Mouse (Mus musculus) intestine, embryonic 15.5 days (tissue): Measurements from ENCODE around the gene Nudt14. TPM values are rescaled to one million over a fixed set of nuclear protein-coding genes. Genes with fewer than 3 reads are reported as not detected.

Experiments used
- ATAC-seq: fragments of 200-750 bp; cut with Nextera tagmentation; 2 replicates; pipeline ENCODE4 v1.8.0; 2017; ENCODE audit warnings: moderate TSS enrichment, moderate library complexity
- H3K27ac ChIP-seq: fragments of 300-500 bp; sonication (generic); 2 replicates; pipeline ENCODE4 v1.5.1; 2015; ENCODE audit warnings: mild to moderate bottlenecking, inconsistent platforms
- H3K27me3 ChIP-seq: fragments of 300-500 bp; sonication (generic); replicated peaks from 2 replicates; pipeline ENCODE4 v1.6.1; 2015; ENCODE audit warnings: inconsistent platforms
- H3K36me3 ChIP-seq: fragments of 300-500 bp; sonication (generic); 2 replicates; pipeline ENCODE4 v1.6.1; 2015; ENCODE audit warnings: inconsistent platforms
- H3K4me1 ChIP-seq: fragments of 300-500 bp; sonication (generic); replicated peaks from 2 replicates; pipeline ENCODE4 v1.6.1; 2015; ENCODE audit warnings: inconsistent platforms
- H3K4me2 ChIP-seq: fragments of 300-500 bp; sonication (generic); replicated peaks from 2 replicates; pipeline ENCODE4 v1.6.1; 2015; ENCODE audit warnings: mild to moderate bottlenecking, inconsistent platforms
- H3K4me3 ChIP-seq: fragments of 300-500 bp; sonication (generic); replicated peaks from 2 replicates; pipeline ENCODE4 v1.5.1; 2015; ENCODE audit warnings: inconsistent platforms
- H3K9ac ChIP-seq: fragments of 300-500 bp; sonication (generic); 2 replicates; pipeline ENCODE4 v1.6.1; 2015; ENCODE audit warnings: inconsistent platforms
- H3K9me3 ChIP-seq: fragments of 300-500 bp; sonication (generic); 2 replicates; pipeline ENCODE4 v1.6.1; 2016; ENCODE audit warnings: inconsistent platforms
- WGBS: fragments of 180-500 bp; shearing (Covaris S2); methylation state at CpG from one replicate; pipeline ENCODE4 v1.1.7; 2015; 5-methylcytosine and 5-hydroxymethylcytosine counted together
- polyA plus RNA-seq: library from polyadenylated mRNA; unstranded; fragments of >200 nt; fragmentation: Nextera tagmentation; extraction: Ambion mirVana; gene quantifications from 2 replicates; pipeline ENCODE4 v1.2.1, GENCODE M21; 2015

Gene Nudt14
- polyA plus RNA-seq, 1 experiment from 2014 or later = 91.3 TPM

DNA sequence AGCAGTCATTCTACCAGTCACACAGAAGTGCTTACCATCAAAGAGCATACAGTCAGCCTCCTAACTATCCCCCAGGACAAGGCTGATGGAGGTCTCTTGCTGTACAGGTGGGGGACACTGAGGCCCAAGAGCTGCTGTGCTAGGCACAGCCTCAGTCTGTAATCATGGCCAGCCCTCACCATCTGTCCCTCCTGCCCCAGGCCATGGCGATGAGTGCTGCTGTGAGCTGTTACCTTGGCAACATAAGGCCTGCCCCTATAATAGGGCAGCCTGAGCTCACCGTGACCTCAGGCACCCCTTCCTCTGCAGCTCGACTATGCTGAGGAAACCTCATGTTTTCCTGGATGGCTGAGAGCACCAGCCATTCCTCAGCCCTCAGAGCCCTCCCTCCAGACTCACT lies 19.4 kb downstream of the Nudt14 start:
- 31% methylated on average over 3 of the region's 3 CpGs for WGBS
- ATAC-seq = no peak
- Histone ChIP-seq H3K27ac (no peak overlapping the region), H3K9ac (no peak overlapping the region), H3K9me3 (no peaks in the 10 kb centered on the region), H3K4me1 (0 out of 2 replicates have a peak, but pooled peaks cover 6% of the 10 kb centered on the region), H3K4me2 (no peak overlapping the region), H3K4me3 (no peak overlapping the region), H3K27me3 (peaks cover 11% of the 10 kb centered on the region), H3K36me3 (no peaks in the 10 kb centered on the region)

DNA sequence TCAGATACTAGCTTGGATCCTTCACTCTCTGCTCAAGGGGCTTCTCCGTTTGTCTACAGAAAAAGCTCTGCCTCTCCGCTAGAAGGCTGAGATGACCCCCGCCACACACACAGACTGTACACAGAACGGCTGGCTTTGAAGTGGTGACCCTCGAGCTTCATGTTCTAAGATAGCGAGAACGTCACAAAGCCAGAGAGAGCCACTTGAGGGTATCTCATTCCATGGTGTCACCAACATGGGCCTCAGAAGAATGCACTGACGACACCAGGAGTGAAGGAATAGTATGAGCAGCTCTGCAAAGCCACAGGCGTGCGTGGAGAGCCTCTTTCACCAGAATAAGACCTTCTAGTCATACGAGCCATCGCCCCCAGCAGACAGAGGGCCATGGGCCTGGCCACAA lies 20.4 kb downstream of the Nudt14 start:
- peaks cover 1% of the 10 kb centered on the region; the same call in 1 of the 2 replicates for H3K27me3 ChIP-seq
- H3K4me3 ChIP-seq = no peak overlapping the region
- H3K9ac ChIP-seq = no peak overlapping the region
- H3K36me3 ChIP-seq = no peaks in the 10 kb centered on the region
- H3K4me1 ChIP-seq = 0 out of 2 replicates have a peak, but pooled peaks cover 6% of the 10 kb centered on the region
- 81% methylated on average over 12 of the region's 12 CpGs for WGBS
- no peak for ATAC-seq
- no peaks in the 10 kb centered on the region for H3K9me3 ChIP-seq
- H3K27ac ChIP-seq = no peak overlapping the region
- H3K4me2 ChIP-seq = no peak overlapping the region

DNA sequence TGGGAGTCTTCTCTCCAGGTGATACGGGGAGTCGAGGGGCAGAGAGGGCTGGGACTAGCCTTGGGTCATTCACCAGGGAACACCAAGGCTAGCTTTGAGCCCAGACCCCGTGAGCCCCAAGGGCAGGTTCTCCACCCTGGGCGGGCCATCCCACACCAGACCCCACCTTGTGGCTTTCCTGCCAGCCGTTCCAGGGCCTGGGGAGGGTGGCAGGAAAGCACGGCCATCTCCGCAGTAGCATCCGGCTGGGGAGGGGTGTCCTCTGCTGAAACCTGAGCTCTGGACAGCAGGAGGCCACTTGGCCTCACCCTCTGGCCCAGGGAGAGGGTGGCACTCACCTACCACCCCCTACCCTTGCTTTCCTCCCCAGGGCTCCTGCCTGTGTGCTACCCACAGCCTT lies 24.0 kb downstream of the Nudt14 start:
- no peaks in the 10 kb centered on the region for H3K36me3 ChIP-seq
- no peak overlapping the region for H3K9ac ChIP-seq
- WGBS = 41% methylated on average over 8 of the region's 8 CpGs
- no peak for ATAC-seq
- no peak overlapping the region for H3K4me3 ChIP-seq
- 0 out of 2 replicates have a peak, but pooled peaks cover 5% of the 10 kb centered on the region for H3K4me1 ChIP-seq
- H3K4me2 ChIP-seq = no peak overlapping the region
- H3K9me3 ChIP-seq = no peaks in the 10 kb centered on the region
- no peaks in the 10 kb centered on the region for H3K27me3 ChIP-seq
- no peak overlapping the region for H3K27ac ChIP-seq

DNA sequence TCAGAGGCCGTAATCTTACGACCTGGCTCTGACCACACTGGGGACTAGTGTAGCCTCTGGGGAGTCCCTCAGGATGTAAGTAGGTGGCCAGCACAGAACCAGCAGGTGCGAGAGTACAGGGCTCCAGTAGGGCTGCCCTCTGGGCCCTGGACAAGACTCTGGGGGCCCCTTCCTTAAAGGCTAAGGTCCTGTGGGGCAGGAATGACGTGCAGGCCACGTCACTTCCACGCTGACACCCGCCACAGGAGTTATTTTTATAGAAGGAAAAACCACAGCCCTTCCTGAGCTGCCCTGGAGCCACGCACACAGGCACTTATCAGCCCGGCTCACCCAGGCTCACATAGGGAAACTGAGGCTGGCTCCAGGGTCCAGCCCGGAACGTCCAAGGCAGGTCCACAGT lies 24.4 kb downstream of the Nudt14 start:
- 81% methylated on average over 11 of the region's 11 CpGs for WGBS
- H3K4me3 ChIP-seq = no peak overlapping the region
- no peaks in the 10 kb centered on the region for H3K36me3 ChIP-seq
- H3K27me3 ChIP-seq = no peaks in the 10 kb centered on the region
- no peak overlapping the region for H3K9ac ChIP-seq
- ATAC-seq = no peak
- no peak overlapping the region for H3K27ac ChIP-seq
- H3K4me1 ChIP-seq = 0 out of 2 replicates have a peak, but pooled peaks cover 5% of the 10 kb centered on the region
- H3K4me2 ChIP-seq = no peak overlapping the region
- no peaks in the 10 kb centered on the region for H3K9me3 ChIP-seq

DNA sequence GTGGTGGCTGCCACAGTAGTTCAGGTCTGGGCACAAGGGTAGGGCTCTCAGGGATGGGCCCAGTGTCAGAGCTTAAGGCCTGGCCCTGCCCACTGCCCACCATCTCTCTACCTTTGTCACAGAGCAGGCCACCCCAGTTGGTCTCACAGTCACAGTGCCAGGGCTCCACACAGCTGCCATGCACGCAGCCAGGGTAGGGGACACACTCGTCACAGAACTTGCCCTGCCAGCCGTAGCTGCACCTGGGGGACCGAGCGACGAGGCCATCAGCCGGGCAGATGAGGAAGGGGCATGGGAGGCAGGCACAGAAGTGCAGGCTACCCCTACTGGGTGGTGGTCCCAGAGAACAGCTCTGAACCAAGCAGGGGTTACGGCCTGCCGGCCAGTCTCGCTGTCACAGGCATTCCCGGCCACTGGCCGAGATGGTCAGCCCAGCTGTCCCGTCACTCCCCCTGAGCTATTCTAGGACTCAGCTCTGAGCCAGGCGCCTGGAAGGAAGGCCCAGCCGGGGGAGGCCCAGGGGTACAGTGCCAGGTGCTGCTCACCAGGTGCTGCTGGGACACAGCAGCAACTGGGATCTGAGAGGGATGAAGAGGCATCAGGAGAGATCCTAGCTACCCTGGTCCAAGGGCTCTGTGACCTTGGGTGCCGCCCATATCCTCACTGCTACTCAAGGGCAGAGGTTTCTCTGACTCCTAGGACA lies 25.1 kb downstream of the Nudt14 start:
- 83% methylated on average over 16 of the region's 16 CpGs for WGBS
- H3K36me3 ChIP-seq = no peaks in the 10 kb centered on the region
- ATAC-seq = no peak
- H3K9ac ChIP-seq = no peak overlapping the region
- H3K27me3 ChIP-seq = no peaks in the 10 kb centered on the region
- 0 out of 2 replicates have a peak, but pooled peaks cover 5% of the 10 kb centered on the region for H3K4me1 ChIP-seq
- no peaks in the 10 kb centered on the region for H3K9me3 ChIP-seq
- no peak overlapping the region for H3K4me3 ChIP-seq
- no peak overlapping the region for H3K27ac ChIP-seq
- no peak overlapping the region for H3K4me2 ChIP-seq

DNA sequence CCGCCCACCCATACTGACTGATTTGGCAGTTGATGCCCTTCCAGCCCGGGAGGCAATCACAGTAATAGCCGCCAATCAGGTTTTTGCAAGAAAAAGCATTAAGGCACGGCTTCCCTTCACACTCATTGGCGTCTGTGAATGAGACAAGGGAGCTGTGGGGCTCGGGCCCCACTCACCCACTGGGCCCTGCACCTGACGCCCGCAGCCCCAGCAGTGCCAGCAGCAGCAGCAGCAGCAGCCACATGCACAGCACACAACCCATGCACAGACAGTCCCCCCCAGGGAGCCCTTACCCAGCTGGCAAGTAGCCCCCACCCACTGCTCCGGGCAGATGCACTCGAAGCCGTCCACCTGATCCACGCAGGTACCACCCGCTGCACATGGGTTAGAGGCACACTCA lies 26.3 kb downstream of the Nudt14 start:
- no peaks in the 10 kb centered on the region for H3K27me3 ChIP-seq
- H3K9ac ChIP-seq = no peak overlapping the region
- no peaks in the 10 kb centered on the region for H3K36me3 ChIP-seq
- H3K4me2 ChIP-seq = no peak overlapping the region
- H3K4me1 ChIP-seq = 0 out of 2 replicates have a peak, but pooled peaks cover 5% of the 10 kb centered on the region
- H3K4me3 ChIP-seq = no peak overlapping the region
- no peak for ATAC-seq
- no peaks in the 10 kb centered on the region for H3K9me3 ChIP-seq
- 83% methylated on average over 13 of the region's 13 CpGs for WGBS
- no peak overlapping the region for H3K27ac ChIP-seq

DNA sequence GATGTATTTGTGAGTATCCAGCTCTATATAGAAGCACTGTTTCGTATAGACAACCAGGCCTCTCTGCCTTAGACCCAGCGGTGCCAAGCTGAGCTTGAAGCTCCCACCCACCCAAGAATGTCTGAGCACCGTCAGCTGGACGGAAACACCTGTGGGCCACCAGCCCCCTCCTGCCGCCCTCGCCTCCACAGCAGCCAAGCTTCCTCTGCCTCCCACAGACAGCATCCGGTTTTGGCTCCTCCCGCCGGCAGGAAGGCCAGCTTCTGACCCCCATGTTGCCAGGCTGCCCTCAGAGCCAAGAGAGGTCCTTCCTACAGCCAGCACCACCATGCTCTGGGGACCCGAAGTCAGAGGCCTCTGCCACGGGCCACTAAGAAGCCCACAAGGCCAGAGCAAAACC lies 27.4 kb downstream of the Nudt14 start:
- H3K4me1 ChIP-seq = 0 out of 2 replicates have a peak, but pooled peaks cover 5% of the 10 kb centered on the region
- WGBS = 78% methylated on average over 11 of the region's 11 CpGs
- ATAC-seq = no peak
- H3K27ac ChIP-seq = no peak overlapping the region
- no peaks in the 10 kb centered on the region for H3K9me3 ChIP-seq
- H3K36me3 ChIP-seq = no peaks in the 10 kb centered on the region
- H3K4me2 ChIP-seq = no peak overlapping the region
- no peak overlapping the region for H3K9ac ChIP-seq
- no peak overlapping the region for H3K4me3 ChIP-seq
- H3K27me3 ChIP-seq = no peaks in the 10 kb centered on the region

DNA sequence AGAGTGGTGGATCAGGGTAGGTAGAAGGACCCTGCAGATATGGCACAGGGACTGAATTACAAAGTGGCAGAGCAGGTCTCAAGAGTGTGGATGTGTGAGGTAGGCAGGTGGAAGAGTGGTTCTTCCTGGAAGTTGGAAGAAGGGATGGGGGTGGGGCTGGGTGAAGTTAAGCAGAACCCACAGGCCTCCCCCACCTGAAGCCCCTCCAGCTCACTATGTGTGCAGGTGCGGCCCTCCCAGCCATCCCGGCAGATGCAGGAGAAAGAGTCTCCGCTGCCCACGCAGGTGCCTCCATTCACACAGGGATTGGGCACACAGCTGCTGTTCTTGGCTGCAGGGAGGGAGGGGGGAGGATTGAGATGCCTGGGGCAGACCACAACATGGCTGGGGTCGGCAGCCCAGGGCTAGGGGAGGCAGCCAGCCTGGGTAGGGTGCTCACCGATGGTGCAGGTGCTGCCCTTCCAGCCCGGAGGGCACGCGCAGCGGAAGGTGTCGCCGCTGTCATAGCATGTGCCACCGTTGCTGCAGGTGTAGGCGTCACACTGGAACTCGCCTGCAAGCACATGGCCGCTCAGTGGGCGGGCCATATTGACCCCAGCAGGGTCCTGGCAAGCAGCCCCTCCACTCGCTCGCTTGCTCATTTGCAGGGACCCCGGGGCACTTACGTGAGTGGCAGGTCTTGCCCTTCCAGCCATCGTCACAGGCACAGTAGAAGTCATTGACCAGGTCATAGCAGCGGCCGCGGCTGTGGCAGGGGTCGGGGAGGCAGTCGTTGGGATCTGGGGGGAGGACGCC lies 28.8 kb downstream of the Nudt14 start:
- no peak overlapping the region for H3K4me2 ChIP-seq
- no peak for ATAC-seq
- no peaks in the 10 kb centered on the region for H3K36me3 ChIP-seq
- H3K4me1 ChIP-seq = 0 out of 2 replicates have a peak, but pooled peaks cover 5% of the 10 kb centered on the region
- H3K4me3 ChIP-seq = no peak overlapping the region
- no peaks in the 10 kb centered on the region for H3K9me3 ChIP-seq
- WGBS = 88% methylated on average over 28 of the region's 28 CpGs
- H3K27me3 ChIP-seq = no peaks in the 10 kb centered on the region
- H3K9ac ChIP-seq = no peak overlapping the region
- H3K27ac ChIP-seq = no peak overlapping the region

DNA sequence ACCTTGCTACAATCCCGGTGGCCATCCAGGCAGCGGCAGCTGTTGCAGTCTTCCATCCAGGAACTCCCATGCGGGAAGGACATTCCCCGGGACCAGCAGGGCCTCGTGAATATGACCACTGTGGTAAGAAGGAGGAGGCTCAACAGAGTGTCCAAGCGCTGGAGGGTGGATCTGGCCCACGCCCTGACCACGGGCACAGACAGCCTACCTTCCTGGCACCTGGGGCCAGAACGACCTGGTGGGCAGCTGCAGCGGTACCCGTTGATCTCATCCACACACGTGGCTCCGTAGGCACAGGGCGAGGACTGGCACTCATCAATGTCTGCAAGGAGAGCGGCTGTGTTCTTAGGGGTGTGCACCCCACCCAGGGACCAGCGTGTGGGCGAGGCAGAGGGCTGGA lies 30.2 kb downstream of the Nudt14 start:
- no peak overlapping the region for H3K9ac ChIP-seq
- ATAC-seq = no peak
- no peak overlapping the region for H3K27ac ChIP-seq
- no peaks in the 10 kb centered on the region for H3K9me3 ChIP-seq
- H3K4me1 ChIP-seq = 0 out of 2 replicates have a peak, but pooled peaks cover 5% of the 10 kb centered on the region
- no peaks in the 10 kb centered on the region for H3K36me3 ChIP-seq
- H3K4me3 ChIP-seq = no peak overlapping the region
- H3K4me2 ChIP-seq = no peak overlapping the region
- 81% methylated on average over 17 of the region's 17 CpGs for WGBS
- H3K27me3 ChIP-seq = no peaks in the 10 kb centered on the region

DNA sequence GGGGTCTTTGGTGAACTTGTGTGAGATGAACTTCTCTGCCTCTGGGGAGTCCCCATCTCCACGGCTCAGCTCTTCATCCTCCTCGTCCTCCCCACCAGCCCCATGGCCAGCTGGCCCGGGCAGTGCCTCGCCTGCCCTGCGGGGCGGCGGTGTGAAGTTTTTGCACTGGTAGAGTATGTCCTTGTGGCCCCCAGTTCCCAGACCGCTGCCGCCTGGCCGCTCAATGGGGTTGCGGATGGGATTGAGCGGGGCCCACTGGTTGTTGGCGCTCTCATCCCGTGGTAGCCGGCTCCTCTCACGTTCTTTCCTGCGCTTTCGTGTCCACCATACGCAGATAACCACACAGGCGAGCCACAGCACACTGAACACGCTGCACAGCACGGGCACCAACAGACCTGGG lies 32.9 kb downstream of the Nudt14 start:
- H3K36me3 ChIP-seq = no peaks in the 10 kb centered on the region
- no peak overlapping the region for H3K4me3 ChIP-seq
- no peaks in the 10 kb centered on the region for H3K4me1 ChIP-seq
- no peaks in the 10 kb centered on the region for H3K27me3 ChIP-seq
- H3K27ac ChIP-seq = no peak overlapping the region
- 94% methylated on average over 22 of the region's 22 CpGs for WGBS
- H3K4me2 ChIP-seq = no peak overlapping the region
- H3K9me3 ChIP-seq = no peaks in the 10 kb centered on the region
- H3K9ac ChIP-seq = no peak overlapping the region
- no peak for ATAC-seq

DNA sequence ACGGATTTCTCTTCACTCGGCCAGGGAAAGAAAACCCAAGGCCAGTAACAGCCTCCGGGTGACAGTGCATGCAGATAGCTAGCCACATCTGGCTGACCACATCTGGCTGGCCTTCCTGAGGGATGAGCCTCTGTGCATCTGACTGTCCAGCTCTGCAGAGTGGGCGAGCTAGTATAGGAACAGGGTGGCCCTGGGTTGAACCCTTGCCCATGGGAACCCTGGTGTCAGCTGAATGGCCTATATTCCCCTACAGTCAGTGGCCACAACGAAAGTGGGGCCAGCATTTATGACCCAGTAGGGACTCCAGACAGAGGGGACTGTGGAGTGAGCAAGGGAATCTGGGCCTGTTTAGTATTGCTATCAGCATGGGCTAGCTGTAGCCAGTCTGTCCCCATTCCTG lies 36.9 kb downstream of the Nudt14 start:
- Histone ChIP-seq H3K4me1 (no peaks in the 10 kb centered on the region), H3K4me3 (no peak overlapping the region), H3K9me3 (no peaks in the 10 kb centered on the region), H3K27ac (no peak overlapping the region), H3K27me3 (no peaks in the 10 kb centered on the region), H3K4me2 (no peak overlapping the region), H3K36me3 (no peaks in the 10 kb centered on the region), H3K9ac (no peak overlapping the region)
- no peak for ATAC-seq
- WGBS = 81% methylated on average over 5 of the region's 5 CpGs

DNA sequence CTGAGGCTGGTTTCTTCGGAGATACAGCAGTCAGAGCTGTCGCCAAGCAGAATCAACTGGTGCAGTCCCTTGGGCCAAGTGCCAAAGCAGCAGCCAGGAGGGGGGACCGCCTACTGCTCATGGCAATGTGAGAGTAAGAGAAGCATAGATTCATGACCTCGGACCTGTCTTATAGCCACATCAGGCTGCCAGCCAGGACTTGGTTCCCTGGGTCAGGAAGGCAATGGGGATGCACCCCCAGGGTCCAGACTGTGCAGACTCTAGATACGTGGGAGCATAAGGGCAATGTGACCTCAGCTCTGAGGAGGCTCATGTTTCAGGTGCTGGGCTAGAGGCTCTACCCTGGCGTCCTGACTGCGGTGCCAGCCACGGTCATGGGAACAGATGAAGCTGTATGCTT lies 38.0 kb downstream of the Nudt14 start:
- no peaks in the 10 kb centered on the region for H3K27me3 ChIP-seq
- ATAC-seq = no peak
- 70% methylated on average over 8 of the region's 8 CpGs for WGBS

More for the DNA sequence above, 38.0 kb downstream of the Nudt14 start:
- Histone ChIP-seq H3K36me3 (no peaks in the 10 kb centered on the region), H3K4me3 (no peak overlapping the region), H3K9ac (no peak overlapping the region), H3K9me3 (no peaks in the 10 kb centered on the region), H3K27ac (no peak overlapping the region), H3K4me2 (no peak overlapping the region), H3K4me1 (no peaks in the 10 kb centered on the region)
